Mouse (Mus musculus) spleen, adult 2 months (tissue): ENCODE results near the gene Wdr91. TPM values are rescaled to one million over a fixed set of nuclear protein-coding genes. Genes with fewer than 3 reads are reported as not detected.

Experiments used
- DNase-seq, 2 experiments: peaks; one replicate each; pipeline versions ENCODE4 v3.0.0 to v3.0.0-alpha.2; 2012 to 2021; ENCODE audit warnings: low spot score in 2 of 2, low read depth in 1 of 2
- H3K27ac ChIP-seq: fragments of 200-500 bp; 2 replicates; pipeline ENCODE4 v1.5.1; 2012; ENCODE audit warnings: low read length, inconsistent platforms; ENCODE audit not compliant: insufficient read depth
- H3K27me3 ChIP-seq: fragments of 200-500 bp; 2 replicates; pipeline ENCODE4 v1.6.1; 2012; ENCODE audit warnings: mild to moderate bottlenecking, moderate library complexity, low read length, inconsistent platforms; ENCODE audit not compliant: control insufficient read depth, insufficient read depth
- H3K36me3 ChIP-seq: fragments of 200-500 bp; 2 replicates; pipeline ENCODE4 v1.6.1; 2012; ENCODE audit warnings: mild to moderate bottlenecking, low read length, inconsistent platforms; ENCODE audit not compliant: control insufficient read depth, insufficient read depth
- H3K4me1 ChIP-seq: fragments of 200-500 bp; 2 replicates; pipeline ENCODE4 v1.6.1; 2011; ENCODE audit warnings: inconsistent platforms; ENCODE audit not compliant: control insufficient read depth, insufficient read depth, insufficient read length
- H3K4me3 ChIP-seq: fragments of 200-500 bp; 2 replicates; pipeline ENCODE4 v1.5.1; 2011; ENCODE audit warnings: mild to moderate bottlenecking, inconsistent platforms; ENCODE audit not compliant: insufficient read depth, insufficient read length; ENCODE audit errors: extremely low read depth
- CTCF ChIP-seq: fragments of 200-500 bp; IDR thresholded peaks from 2 replicates; pipeline ENCODE4 v1.5.1; 2011; ENCODE audit warnings: mild to moderate bottlenecking, inconsistent platforms; ENCODE audit not compliant: insufficient read depth, insufficient read length, insufficient replicate concordance; ENCODE audit errors: extremely low read depth
- POLR2A ChIP-seq: fragments of 200-500 bp; IDR thresholded peaks from 2 replicates; pipeline ENCODE4 v1.6.1; 2011; ENCODE audit warnings: low read depth, low read length, inconsistent platforms
- WGBS: fragments of 180-500 bp; shearing (Covaris S2); methylation state at CpG from one replicate; pipeline ENCODE4 v1.1.7; 2018; 5-methylcytosine and 5-hydroxymethylcytosine counted together
- polyA plus RNA-seq: library from polyadenylated mRNA; depleted of rRNA; stranded (reverse); fragments of >200 nt; gene quantifications from 2 replicates; pipeline ENCODE4 v1.2.3, GENCODE M21; 2012; rRNA removed

Wdr91 gene
- polyA plus RNA-seq, 1 experiment: 32.9 TPM

- H3K27me3 ChIP-seq: no peaks in the 10 kb centered on the region
- no peak overlapping the region for H3K4me3 ChIP-seq
- H3K36me3 ChIP-seq: no peaks in the 10 kb centered on the region
- WGBS: 75% methylated on average over 5 of the region's 5 CpGs
- TF ChIP-seq POLR2A: no peak
- no peak for TF ChIP-seq CTCF
- peak overlapping the region; percentile 52; the same call in 1 of the 2 replicates for H3K27ac ChIP-seq
- DNase-seq: no peak
- peaks cover 27% of the 10 kb centered on the region; the same call in 1 of the 2 replicates for H3K4me1 ChIP-seq
Observed at GRCm38 (mm10) chr6:34865213-34865612, 45.5 kb downstream of the Wdr91 start.

GRCm38 (mm10) chr6:34863786-34864514 is 46.7 kb downstream of the Wdr91 start:
- Histone ChIP-seq H3K4me3 (no peak overlapping the region; the same call in 1 of the 2 replicates), H3K4me1 (peaks cover 22% of the 10 kb centered on the region; the same call in 1 of the 2 replicates)

GRCm38 (mm10) chr6:34862791-34863403 is 47.8 kb downstream of the Wdr91 start, which contains the start of gene Tmem140:
Gene Tmem140, plus strand, starts transcription at chr6:34863146.
- peak in 1 of 2 experiments; percentile 71 for DNase-seq
- TF ChIP-seq CTCF (no peak), POLR2A (peak; percentile 71)
- Histone ChIP-seq H3K4me3 (peak within 1 kb of the TSS; percentile 87), H3K4me1 (peaks cover 19% of the 10 kb centered on the region; the same call in 1 of the 2 replicates), H3K27me3 (no peaks in the 10 kb centered on the region), H3K27ac (peak within 1 kb of the TSS; percentile 90), H3K36me3 (no peaks in the 10 kb centered on the region)
- WGBS: under 1% methylated on average over 11 of the region's 11 CpGs

More at GRCm38 (mm10) chr6:34863786-34864514, 46.7 kb downstream of the Wdr91 start:
- no peak for TF ChIP-seq CTCF
- TF ChIP-seq POLR2A: no peak
- H3K27ac ChIP-seq: peak overlapping the region; percentile 15
- H3K27me3 ChIP-seq: no peaks in the 10 kb centered on the region
- H3K36me3 ChIP-seq: no peaks in the 10 kb centered on the region
- no peak for DNase-seq
- 36% methylated on average over 9 of the region's 9 CpGs for WGBS

GRCm38 (mm10) chr6:34862381-34862780 is 48.3 kb downstream of the Wdr91 start:
- Histone ChIP-seq H3K27me3 (no peaks in the 10 kb centered on the region), H3K36me3 (no peaks in the 10 kb centered on the region), H3K27ac (peak overlapping the region; percentile 90), H3K4me1 (peaks cover 16% of the 10 kb centered on the region; the same call in 1 of the 2 replicates), H3K4me3 (peak overlapping the region; percentile 87)
- 10% methylated on average over 6 of the region's 6 CpGs for WGBS
- no peak for TF ChIP-seq CTCF
- TF ChIP-seq POLR2A: 0 out of 2 replicates have a peak, but pooled peaks have one; percentile 8
- no peak for DNase-seq

- TF ChIP-seq CTCF: no peak
- no peak for TF ChIP-seq POLR2A
- no peak for DNase-seq
- peaks cover 11% of the 10 kb centered on the region; the same call in 1 of the 2 replicates for H3K4me1 ChIP-seq
- no peak overlapping the region for H3K4me3 ChIP-seq
- WGBS: 70% methylated on average over 11 of the region's 11 CpGs
- H3K27ac ChIP-seq: no peak overlapping the region
- H3K27me3 ChIP-seq: no peaks in the 10 kb centered on the region
- H3K36me3 ChIP-seq: no peaks in the 10 kb centered on the region
Observed at GRCm38 (mm10) chr6:34861546-34862053, 49.1 kb downstream of the Wdr91 start.

- no peaks in the 10 kb centered on the region for H3K36me3 ChIP-seq
- TF ChIP-seq CTCF (no peak), POLR2A (no peak)
- H3K4me1 ChIP-seq: no peaks in the 10 kb centered on the region
- no peak for DNase-seq
- H3K27me3 ChIP-seq: no peaks in the 10 kb centered on the region
- H3K4me3 ChIP-seq: no peak overlapping the region
- WGBS: 94% methylated on average over 5 of the region's 5 CpGs
- H3K27ac ChIP-seq: no peak overlapping the region
Observed at GRCm38 (mm10) chr6:34832352-34832751, 78.3 kb downstream of the Wdr91 start.

Other genes with a start within 250 kb of the Wdr91 start
- gene Agbl3, start 130.4 kb downstream of the Wdr91 start, polyA plus RNA-seq: 1.0 and 1.5 TPM in 2 replicates
- gene Tmem140, start 47.7 kb downstream of the Wdr91 start, polyA plus RNA-seq: 15.0 and 17.4 TPM in 2 replicates
- gene Cyren, start 32.8 kb downstream of the Wdr91 start, polyA plus RNA-seq: 8.0 and 8.1 TPM in 2 replicates
- not detected in 2 replicates for gene Stra8, start 9.3 kb upstream of the Wdr91 start, polyA plus RNA-seq
- gene Slc23a4, start 77.5 kb upstream of the Wdr91 start, polyA plus RNA-seq: 0.33 and 0.73 TPM in 2 replicates
- 7.8 and 8.0 TPM in 2 replicates for gene Cnot4, start 222.8 kb upstream of the Wdr91 start, polyA plus RNA-seq